Mouse (Mus musculus) kidney, adult 10 weeks (tissue): ENCODE results near the gene Plekhg6. TPM values are rescaled to one million over a fixed set of nuclear protein-coding genes. Genes with fewer than 3 reads are reported as not detected.

Source experiments
- polyA plus RNA-seq: library from polyadenylated mRNA; stranded (reverse); fragments of 350-450 nt; fragmentation: Illumina TruSeq; extraction: RNeasy Lipid Tissue Mini Kit (QIAGEN cat#74804); gene quantifications from one replicate; pipeline ENCODE4 v1.2.3, GENCODE M21; 2014; ENCODE audit warnings: low read depth, low replicate concordance

Plekhg6 gene
- not detected for polyA plus RNA-seq

GRCm38 (mm10) chr6:125380372-125381360 is at the start of gene Plekhg6:
Plekhg6 (minus strand) TSS chr6:125380793.

DNA sequence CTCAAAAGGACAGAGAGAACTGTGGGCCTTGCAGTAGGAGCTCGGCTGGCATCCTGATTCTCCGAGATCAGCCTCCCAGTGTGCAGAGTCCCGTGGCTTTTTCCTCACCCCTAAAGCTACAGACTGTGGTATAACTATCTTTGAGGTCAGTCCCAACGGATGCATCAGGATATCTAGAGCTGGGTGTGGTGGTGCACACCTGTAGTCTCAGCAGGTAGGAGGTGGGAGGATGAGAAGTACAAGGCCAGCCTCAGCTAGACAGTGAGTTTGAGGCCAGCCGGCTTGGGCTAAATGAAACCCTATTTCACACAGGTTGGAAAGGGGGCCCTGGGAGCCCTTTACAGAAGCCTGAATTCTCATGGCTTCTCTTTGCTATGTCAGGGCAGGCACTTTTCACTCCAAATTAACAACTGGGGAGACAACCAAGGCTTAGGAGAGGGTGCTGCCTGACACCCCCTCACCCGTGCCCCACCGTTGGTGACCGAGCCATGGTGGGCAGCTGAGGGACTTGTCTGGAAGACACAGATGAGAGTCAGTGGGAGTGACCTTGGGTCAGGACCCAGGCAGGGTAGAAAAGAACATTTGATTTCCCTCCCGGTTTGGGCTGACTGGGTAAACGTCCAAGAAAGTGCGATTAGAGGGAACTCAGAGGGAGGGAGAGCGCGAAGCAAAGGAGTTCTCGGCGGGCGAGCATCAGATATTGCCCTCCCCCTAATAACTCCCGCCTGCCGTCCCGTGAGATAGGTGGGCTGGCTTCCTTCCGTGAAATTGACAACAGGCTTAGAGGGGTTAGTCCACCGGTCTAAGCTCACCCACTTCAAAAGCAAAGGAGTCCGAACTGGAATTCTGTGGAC is 31.6 kb downstream of the Plekhg6 start, which contains the start of gene Tnfrsf1a:
Tnfrsf1a (plus strand) TSS at position 642 of the 854 bp plus-strand sequence.

DNA sequence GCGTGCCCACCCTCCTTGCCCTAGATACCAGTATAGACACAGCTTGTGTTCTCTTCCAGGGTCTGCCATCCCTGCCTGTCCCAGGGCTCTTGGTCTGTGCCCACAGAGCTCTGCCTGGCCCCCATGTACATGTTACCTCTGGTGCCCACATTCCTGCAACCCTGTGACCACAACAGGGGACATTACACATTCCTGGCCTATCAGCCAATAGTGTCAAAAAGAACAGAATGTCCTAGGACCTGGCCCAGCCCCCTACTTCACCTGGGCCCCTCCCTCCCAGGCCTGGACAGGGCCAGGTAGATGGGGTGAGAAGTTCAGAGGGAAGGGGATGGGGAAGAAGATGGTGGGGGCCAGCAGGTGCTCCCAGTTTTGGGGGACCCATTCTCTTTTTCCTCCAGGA is 60.3 kb downstream of the Plekhg6 start, which contains the start of gene Scnn1a:
Scnn1a (plus strand) TSS at position 337 of the 400 bp plus-strand sequence.

GRCm38 (mm10) chr6:125313546-125314230 is 66.9 kb downstream of the Plekhg6 start, which contains the start of gene Ltbr:
Ltbr (minus strand) TSS chr6:125313885.

Other genes starting within 250 kb of the Plekhg6 start
- 1.3 TPM for gene Nop2, start 248.9 kb downstream of the Plekhg6 start, polyA plus RNA-seq
- gene Iffo1, start 235.6 kb downstream of the Plekhg6 start, polyA plus RNA-seq, result 3.1 TPM
- 156 TPM for gene Gapdh, start 214.3 kb downstream of the Plekhg6 start, polyA plus RNA-seq
- gene Ncapd2, start 189.1 kb downstream of the Plekhg6 start, polyA plus RNA-seq, result 0.28 TPM
- 159 TPM for gene Mrpl51, start 189.0 kb downstream of the Plekhg6 start, polyA plus RNA-seq
- 5.0 TPM for gene Vamp1, start 165.2 kb downstream of the Plekhg6 start, polyA plus RNA-seq
- 1.3 TPM for gene Tapbpl, start 148.9 kb downstream of the Plekhg6 start, polyA plus RNA-seq
- gene Cd27, start 143.8 kb downstream of the Plekhg6 start, polyA plus RNA-seq, result not detected
- not detected for gene Tuba3a, start 94.8 kb downstream of the Plekhg6 start, polyA plus RNA-seq
- 0.89 TPM for gene Ltbr, start 66.9 kb downstream of the Plekhg6 start, polyA plus RNA-seq
- 16.7 TPM for gene Scnn1a, start 60.1 kb downstream of the Plekhg6 start, polyA plus RNA-seq
- 4.6 TPM for gene Tnfrsf1a, start 31.4 kb downstream of the Plekhg6 start, polyA plus RNA-seq
- gene Cd9, start 114.0 kb upstream of the Plekhg6 start, polyA plus RNA-seq, result 144 TPM
- 0.28 TPM for gene Vwf, start 166.0 kb upstream of the Plekhg6 start, polyA plus RNA-seq